Mouse (Mus musculus) liver, adult 2 months (tissue): ENCODE results near the gene C2cd2. TPM values are rescaled to one million over a fixed set of nuclear protein-coding genes. Genes with fewer than 3 reads are reported as not detected.

Source experiments
- DNase-seq: peaks from one replicate; pipeline ENCODE4 v3.0.0-alpha.2; 2011; ENCODE audit warnings: low read depth, low spot score; ENCODE audit errors: extremely low read depth
- H3K27ac ChIP-seq: fragments of 200-500 bp; replicated peaks from 2 replicates; pipeline ENCODE4 v1.5.1; 2012; ENCODE audit warnings: low read depth, mild to moderate bottlenecking, control low read depth, inconsistent platforms, low read length; ENCODE audit not compliant: insufficient read depth
- H3K27me3 ChIP-seq: fragments of 200-500 bp; 2 replicates; pipeline ENCODE4 v1.6.1; 2012; ENCODE audit warnings: mild to moderate bottlenecking, moderate library complexity, low read length, inconsistent platforms; ENCODE audit not compliant: control insufficient read depth, insufficient read depth
- H3K36me3 ChIP-seq: fragments of 200-500 bp; 2 replicates; pipeline ENCODE4 v1.6.1; 2012; ENCODE audit warnings: low read length, inconsistent platforms; ENCODE audit not compliant: control insufficient read depth, insufficient read depth
- H3K4me1 ChIP-seq: fragments of 200-500 bp; 2 replicates; pipeline ENCODE4 v1.6.1; 2011; ENCODE audit warnings: low read length; ENCODE audit not compliant: control insufficient read depth, insufficient read depth
- H3K4me3 ChIP-seq: fragments of 200-500 bp; 2 replicates; pipeline ENCODE4 v1.5.1; 2011; ENCODE audit warnings: low read depth, mild to moderate bottlenecking, control low read depth, low read length, moderate library complexity; ENCODE audit not compliant: insufficient read depth
- H3K79me2 ChIP-seq: fragments of 200-500 bp; 2 replicates; pipeline ENCODE4 v1.6.1; 2012; ENCODE audit warnings: inconsistent platforms, mild to moderate bottlenecking, low read length, moderate library complexity; ENCODE audit not compliant: control insufficient read depth, insufficient read depth
- H3K9ac ChIP-seq: fragments of 200-500 bp; 2 replicates; pipeline ENCODE4 v1.6.1; 2012; ENCODE audit warnings: low read depth, mild to moderate bottlenecking, control low read depth, inconsistent platforms, low read length
- CTCF ChIP-seq: fragments of 200-500 bp; IDR thresholded peaks from 2 replicates; pipeline ENCODE4 v1.5.1; 2011; ENCODE audit warnings: low read depth, low read length, control low read depth
- POLR2A ChIP-seq: fragments of 200-500 bp; IDR thresholded peaks from 2 replicates; pipeline ENCODE4 v1.6.1; 2011; ENCODE audit warnings: low read length, control low read depth; ENCODE audit not compliant: insufficient read depth; ENCODE audit errors: extremely low read depth
- WGBS: fragments of 180-500 bp; shearing (Covaris S2); methylation state at CpG from one replicate; pipeline ENCODE4 v1.1.7; 2018; 5-methylcytosine and 5-hydroxymethylcytosine counted together
- polyA plus RNA-seq: library from polyadenylated mRNA; depleted of rRNA; stranded (reverse); fragments of >200 nt; gene quantifications from 2 replicates; pipeline ENCODE4 v1.2.3, GENCODE M21; 2012
- total RNA-seq: library from RNA; depleted of rRNA; stranded (reverse); fragments of >200 nt; gene quantifications from 2 replicates; pipeline ENCODE4 v1.2.3, GENCODE M21; 2014

Gene C2cd2
- total and polyA plus RNA-seq, 2 experiments: 56.7 to 173 TPM

- Histone ChIP-seq H3K27ac (peak overlapping the region; percentile 94), H3K9ac (peak overlapping the region; percentile 90), H3K4me1 (peaks cover 10% of the 10 kb centered on the region; the same call in 1 of the 2 replicates), H3K79me2 (peaks cover 21% of the 10 kb centered on the region), H3K27me3 (no peaks in the 10 kb centered on the region), H3K4me3 (peak overlapping the region; percentile 89), H3K36me3 (peaks cover 4% of the 10 kb centered on the region; the same call in 1 of the 2 replicates)
- WGBS: 1% methylated on average over 36 of the region's 36 CpGs
- peak; percentile 96 for DNase-seq
- TF ChIP-seq CTCF (no peak), POLR2A (no peak)
Measured at GRCm38 (mm10) chr16:97961381-97962150, 832 bp downstream of the C2cd2 start.

GRCm38 (mm10) chr16:97960348-97960747 lies 2.0 kb downstream of the C2cd2 start:
- 83% methylated on average over 3 of the region's 3 CpGs for WGBS
- peaks cover 7% of the 10 kb centered on the region for H3K36me3 ChIP-seq

DNA sequence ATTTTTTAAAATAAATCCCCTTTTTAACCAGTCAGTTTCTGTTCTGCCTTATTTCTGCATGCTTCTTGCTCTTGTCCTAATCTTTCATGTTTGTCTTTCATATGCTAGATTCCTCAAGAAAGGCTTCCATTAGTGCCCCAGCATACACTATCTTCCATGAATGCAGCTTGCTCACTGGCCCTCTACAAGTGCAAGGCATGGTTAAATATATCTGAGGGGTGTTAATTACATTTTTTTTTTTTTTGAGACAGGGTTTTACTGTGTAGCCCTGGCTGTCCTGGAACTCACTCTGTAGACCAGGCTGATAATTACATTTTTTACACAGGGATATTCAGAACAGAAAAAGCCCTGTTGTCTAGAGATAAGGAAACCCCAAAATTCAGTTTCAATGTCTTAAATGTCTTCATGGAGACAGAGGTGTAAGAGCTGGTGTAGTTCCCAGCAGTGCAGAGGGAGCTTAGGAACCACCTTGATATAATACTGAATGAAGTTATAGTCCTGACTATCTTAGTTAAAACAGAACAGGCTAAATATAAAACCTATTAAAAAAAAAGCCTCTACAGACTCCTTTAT lies 3.9 kb downstream of the C2cd2 start:
- Histone ChIP-seq H3K36me3 (peaks cover 22% of the 10 kb centered on the region), H3K27me3 (no peaks in the 10 kb centered on the region), H3K9ac (no peak overlapping the region), H3K4me1 (peaks cover 10% of the 10 kb centered on the region; the same call in 1 of the 2 replicates), H3K79me2 (peaks cover 22% of the 10 kb centered on the region), H3K4me3 (no peak overlapping the region), H3K27ac (no peak overlapping the region)
- no peak for DNase-seq
- TF ChIP-seq CTCF (no peak), POLR2A (no peak)

More at GRCm38 (mm10) chr16:97960348-97960747, 2.0 kb downstream of the C2cd2 start:
- DNase-seq: no peak
- Histone ChIP-seq H3K9ac (no peak overlapping the region), H3K4me1 (peaks cover 10% of the 10 kb centered on the region; the same call in 1 of the 2 replicates), H3K27ac (peak overlapping the region; percentile 62; the same call in 1 of the 2 replicates), H3K79me2 (peaks cover 22% of the 10 kb centered on the region), H3K27me3 (no peaks in the 10 kb centered on the region), H3K4me3 (no peak overlapping the region)
- TF ChIP-seq POLR2A: no peak
- no peak for TF ChIP-seq CTCF

DNA sequence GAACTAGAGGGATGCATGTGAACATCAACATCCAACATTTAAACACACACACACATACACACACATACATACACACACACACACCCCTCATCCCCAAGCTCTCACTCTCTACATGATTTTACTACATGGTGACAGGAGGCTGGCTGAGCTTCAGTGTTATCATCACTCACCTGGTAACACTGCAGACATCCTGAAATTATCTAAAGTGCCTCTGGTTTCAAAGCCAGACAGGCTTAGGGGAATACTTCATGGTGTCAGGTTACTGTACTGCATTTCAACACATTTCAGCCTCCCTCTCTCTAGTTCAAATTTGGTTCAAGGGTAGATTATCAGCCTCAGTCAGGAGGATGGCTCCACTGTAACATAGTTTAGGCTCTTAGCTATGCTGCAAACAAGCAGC lies 4.8 kb downstream of the C2cd2 start:
- Histone ChIP-seq H3K27me3 (no peaks in the 10 kb centered on the region), H3K79me2 (peaks cover 22% of the 10 kb centered on the region), H3K9ac (no peak overlapping the region), H3K4me1 (peaks cover 10% of the 10 kb centered on the region; the same call in 1 of the 2 replicates), H3K36me3 (peaks cover 25% of the 10 kb centered on the region), H3K27ac (no peak overlapping the region), H3K4me3 (no peak overlapping the region)
- DNase-seq: no peak
- TF ChIP-seq CTCF (no peak), POLR2A (no peak)

DNA sequence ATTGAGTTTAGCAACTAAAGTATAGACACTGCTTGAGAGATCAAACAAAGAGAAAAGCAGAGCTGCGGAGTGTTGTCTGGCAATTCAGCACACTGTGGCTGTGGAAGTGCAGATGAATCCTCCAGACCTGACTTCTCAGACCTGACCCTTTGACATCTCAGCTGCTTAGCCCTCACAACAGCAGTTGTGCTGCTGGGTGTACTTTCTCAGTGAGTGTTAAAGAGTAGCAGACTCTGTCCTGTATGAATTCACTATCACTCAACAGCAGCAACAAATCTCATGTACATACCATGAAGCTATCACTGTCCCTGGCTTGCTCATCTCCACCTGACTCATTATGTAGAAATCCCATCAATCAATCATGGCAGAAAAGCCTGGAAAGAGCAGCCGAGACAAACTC lies 6.4 kb downstream of the C2cd2 start:
- no peak overlapping the region for H3K9ac ChIP-seq
- H3K4me3 ChIP-seq: no peak overlapping the region
- H3K79me2 ChIP-seq: peaks cover 22% of the 10 kb centered on the region
- no peak for DNase-seq
- no peak for TF ChIP-seq POLR2A
- no peak for TF ChIP-seq CTCF
- no peaks in the 10 kb centered on the region for H3K27me3 ChIP-seq
- peaks cover 38% of the 10 kb centered on the region for H3K36me3 ChIP-seq
- WGBS: 88% methylated on average over 2 of the region's 2 CpGs
- H3K27ac ChIP-seq: no peak overlapping the region
- H3K4me1 ChIP-seq: peaks cover 8% of the 10 kb centered on the region; the same call in 1 of the 2 replicates
